Mouse (Mus musculus): ENCODE data around the gene Ccdc28b.

The Ccdc28b gene

GRCm38 (mm10) chr4:129623681-129624091 is at the start of gene Ccdc28b:
Gene Ccdc28b (minus strand): TSS chr4:129623947.
- DNase-seq (ENCODE audit: low read depth, low spot score): no peak

- no peak for DNase-seq (ENCODE audit: low read depth, low spot score)
Measured at GRCm38 (mm10) chr4:129672878-129673449, 49.2 kb upstream of the Ccdc28b start.

GRCm38 (mm10) chr4:129672083-129672877 is 48.5 kb upstream of the Ccdc28b start, which contains the start of gene Kpna6:
Gene Kpna6 (minus strand): TSS chr4:129672767.
- DNase-seq (ENCODE audit: low read depth, low spot score): peak; percentile 88

DNA sequence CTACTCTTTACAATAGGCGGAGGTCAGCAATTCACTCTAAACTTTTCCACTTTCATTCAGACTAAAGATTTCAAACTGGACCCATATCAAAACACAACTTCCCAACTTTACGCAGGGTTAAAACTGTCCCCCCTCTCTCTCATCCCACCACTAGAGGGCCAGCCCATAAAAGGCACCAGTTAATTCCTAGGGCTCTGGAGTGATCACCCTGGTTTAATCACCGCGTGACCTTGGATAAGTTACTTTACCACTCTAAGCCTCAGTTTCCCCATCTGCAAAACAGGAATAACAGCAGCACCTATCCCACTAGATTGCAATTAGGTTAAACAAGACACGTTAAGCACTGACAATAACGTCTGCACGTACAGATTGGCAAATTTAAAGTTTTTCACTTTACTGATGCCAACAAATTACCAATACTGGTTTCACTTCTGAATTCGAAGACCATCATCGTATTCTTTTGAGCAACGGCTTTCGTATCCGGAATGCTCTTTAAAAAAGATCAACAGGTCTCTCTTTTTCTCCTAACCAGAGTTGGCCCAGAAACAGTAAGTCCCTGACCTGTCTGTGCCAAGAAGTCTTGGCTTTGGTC is 47.8 kb upstream of the Ccdc28b start:
- DNase-seq (ENCODE audit: low read depth, low spot score): peak; percentile 53

- no peak for DNase-seq (ENCODE audit: low read depth, low spot score)
Measured at GRCm38 (mm10) chr4:129662255-129662813, 38.6 kb upstream of the Ccdc28b start.

GRCm38 (mm10) chr4:129661584-129661983 is 37.8 kb upstream of the Ccdc28b start:
- DNase-seq (ENCODE audit: low read depth, low spot score): no peak

GRCm38 (mm10) chr4:129654770-129655169 is 31.0 kb upstream of the Ccdc28b start:
- no peak for DNase-seq (ENCODE audit: low read depth, low spot score)

DNA sequence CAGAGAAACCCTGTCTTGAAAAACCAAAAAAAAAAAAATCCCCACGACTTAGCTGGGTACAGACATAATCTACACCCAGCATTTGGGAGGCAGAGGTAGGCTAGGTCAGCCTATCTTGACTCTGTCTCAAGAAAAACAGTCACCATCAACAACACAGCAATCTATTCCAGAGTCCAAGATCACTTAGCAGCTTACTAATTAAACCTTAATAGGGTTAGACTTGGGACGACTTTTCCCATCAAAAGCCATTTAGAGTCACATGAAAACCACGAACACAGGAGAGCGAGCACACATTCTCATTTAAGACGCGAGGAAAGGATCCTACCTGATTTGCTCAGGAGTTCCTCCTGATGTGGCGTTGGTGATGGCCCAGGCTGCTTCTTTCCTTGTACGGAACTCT is 26.6 kb upstream of the Ccdc28b start:
- DNase-seq (ENCODE audit: low read depth, low spot score): no peak

GRCm38 (mm10) chr4:129648656-129649055 is 24.9 kb upstream of the Ccdc28b start:
- DNase-seq (ENCODE audit: low read depth, low spot score): no peak

- no peak for DNase-seq (ENCODE audit: low read depth, low spot score)
Measured at GRCm38 (mm10) chr4:129645204-129645603, 21.5 kb upstream of the Ccdc28b start.

DNA sequence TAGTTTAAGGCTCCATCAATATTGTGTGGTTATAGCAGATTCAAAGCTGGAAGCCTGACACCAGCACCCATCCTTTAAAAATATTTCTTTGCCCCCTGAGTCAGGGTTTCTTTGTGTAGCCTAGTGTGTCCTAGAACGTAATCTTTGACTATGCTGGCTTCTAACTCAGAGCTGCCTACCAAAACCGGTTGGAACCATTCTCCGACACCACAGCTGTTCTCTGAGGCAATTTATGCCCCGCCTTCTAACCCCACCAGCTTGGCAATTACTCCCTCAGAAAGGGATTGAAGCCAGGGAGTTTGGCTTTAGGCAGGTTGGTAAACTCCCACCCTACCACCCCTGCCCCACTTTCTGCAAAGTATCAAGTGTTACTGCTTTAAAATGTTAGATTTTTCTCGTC is 18.0 kb upstream of the Ccdc28b start:
- no peak for DNase-seq (ENCODE audit: low read depth, low spot score)

DNA sequence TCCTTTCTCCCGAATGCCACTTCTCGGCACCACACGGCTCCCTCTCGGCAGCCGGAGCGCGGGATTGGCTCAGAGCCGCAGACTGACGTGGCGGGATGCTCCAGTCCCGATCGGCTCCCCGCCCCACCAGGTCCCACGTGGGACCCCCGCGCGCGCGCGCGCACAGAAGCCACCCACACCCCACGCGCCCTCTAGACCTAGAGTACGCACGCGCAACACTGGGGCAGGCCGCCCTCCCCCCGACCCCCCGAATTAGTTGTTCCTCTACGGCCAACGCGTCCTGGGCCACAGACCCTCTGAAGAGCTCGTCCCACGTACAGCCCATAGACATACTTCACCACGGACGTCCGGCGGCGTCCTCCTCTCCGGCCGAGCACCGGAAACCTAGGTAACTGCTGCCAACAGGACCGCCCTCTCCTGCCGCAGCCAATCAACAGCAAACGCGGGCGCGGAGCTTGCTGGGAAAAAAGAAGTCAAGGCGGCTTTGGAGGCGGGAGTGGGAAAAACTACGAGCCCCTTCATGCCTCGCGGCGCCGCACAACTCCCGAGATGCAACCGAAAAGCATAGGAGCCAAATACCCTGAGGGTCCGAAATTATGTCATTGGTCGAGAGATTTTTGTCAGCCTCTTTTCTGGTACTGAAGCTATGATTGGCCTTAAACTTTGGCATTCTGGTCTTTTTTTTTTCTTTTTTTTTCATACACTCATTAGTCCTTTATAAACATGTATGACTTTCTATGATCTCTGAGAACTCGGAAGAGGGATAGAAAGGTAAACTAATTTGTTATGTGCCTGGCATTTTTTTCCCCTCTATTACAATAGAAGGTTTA is 17.1 kb upstream of the Ccdc28b start, which contains the start of gene Txlna:
Gene Txlna, minus strand, starts transcription at position 428 of the 830 bp plus-strand sequence.
- DNase-seq (ENCODE audit: low read depth, low spot score): peak; percentile 99

DNA sequence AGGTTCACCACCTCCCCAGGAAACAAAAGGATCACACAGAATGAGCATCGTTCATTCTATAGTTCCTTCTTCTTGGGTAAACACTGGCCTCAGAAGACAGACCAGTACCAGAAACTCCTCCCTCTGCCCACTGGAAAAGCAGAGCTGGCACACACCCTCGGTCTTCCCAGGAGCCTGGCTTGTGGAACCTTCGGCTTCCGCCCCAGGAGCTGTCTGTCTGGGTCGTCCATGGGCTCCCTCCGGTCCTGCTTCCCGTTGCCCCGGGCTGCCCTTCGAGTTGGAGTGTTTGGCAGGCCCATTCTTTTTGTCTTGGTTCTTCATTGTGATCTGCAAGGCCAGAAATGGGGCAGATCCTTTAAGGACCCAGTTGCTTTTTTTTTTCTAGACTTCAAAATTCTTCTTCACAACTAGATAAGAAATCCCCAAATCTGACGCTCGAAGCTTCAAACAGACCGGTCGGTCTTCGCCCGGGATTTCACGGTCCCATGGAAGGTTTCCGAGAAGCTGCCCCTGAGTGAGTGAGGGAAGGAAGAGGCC is 16.4 kb upstream of the Ccdc28b start:
- DNase-seq (ENCODE audit: low read depth, low spot score): no peak

GRCm38 (mm10) chr4:129639221-129639620 is 15.5 kb upstream of the Ccdc28b start:
- DNase-seq (ENCODE audit: low read depth, low spot score): no peak

DNA sequence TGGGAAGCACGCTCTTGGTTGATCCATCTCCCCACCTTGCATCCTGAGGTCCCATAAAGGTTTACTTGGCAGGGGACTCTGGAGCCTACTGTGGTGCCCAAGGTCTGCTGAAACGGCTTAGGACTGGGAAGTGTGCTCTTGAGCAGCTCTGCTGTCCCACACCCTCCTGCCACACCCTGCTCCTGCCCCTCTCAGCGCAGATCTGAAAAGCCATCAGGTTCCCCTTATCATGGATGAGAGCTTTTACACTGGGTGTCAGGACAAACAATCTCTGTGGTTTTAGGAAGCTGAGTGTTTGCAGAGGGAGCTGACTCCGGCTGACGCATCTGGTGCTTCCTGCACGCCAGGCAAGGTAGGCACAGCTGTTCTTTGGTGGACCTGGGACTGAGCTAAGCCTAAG is 10.1 kb upstream of the Ccdc28b start:
- DNase-seq (ENCODE audit: low read depth, low spot score): no peak

- DNase-seq (ENCODE audit: low read depth, low spot score): no peak
Measured at GRCm38 (mm10) chr4:129631867-129632266, 8.1 kb upstream of the Ccdc28b start.

DNA sequence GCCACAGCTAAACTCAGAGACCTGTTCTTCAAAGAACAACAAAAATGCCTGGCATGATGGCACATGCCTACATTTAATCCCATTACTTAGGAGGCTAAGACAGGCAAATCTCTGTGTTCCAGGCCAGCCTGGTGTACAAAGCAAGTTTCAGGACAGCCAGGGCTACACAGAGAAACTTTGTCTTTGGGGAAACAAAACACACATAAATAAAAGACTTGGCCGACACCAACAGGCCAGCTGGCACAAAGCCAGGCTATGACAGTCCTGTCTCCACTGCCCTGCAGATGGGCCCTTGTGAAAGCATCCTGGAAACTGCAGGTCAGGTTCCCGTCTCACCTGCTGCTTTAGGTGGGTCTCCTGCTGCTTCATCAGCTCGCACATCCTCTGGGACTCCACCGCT is 7.2 kb upstream of the Ccdc28b start:
- DNase-seq (ENCODE audit: low read depth, low spot score): no peak

DNA sequence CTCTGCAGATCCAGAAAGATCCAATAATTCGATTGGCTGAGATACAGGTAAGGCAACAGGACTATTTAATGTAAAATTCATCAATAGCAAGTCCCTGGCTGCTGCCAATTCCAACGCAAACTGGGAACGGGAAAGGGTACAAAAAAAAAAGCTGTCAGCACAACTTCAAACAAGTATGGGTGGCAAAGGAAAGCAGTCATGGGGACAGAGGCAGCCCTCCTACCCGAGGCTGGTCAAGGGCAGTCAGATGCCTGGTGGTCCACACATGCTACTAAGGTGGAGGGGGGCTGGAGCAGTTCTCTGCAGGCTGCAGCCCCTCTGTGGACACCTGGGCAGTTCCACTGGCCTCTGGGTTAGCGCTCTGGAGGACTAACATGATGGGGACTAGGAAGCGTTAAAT is 2.3 kb upstream of the Ccdc28b start:
- DNase-seq (ENCODE audit: low read depth, low spot score): no peak

DNA sequence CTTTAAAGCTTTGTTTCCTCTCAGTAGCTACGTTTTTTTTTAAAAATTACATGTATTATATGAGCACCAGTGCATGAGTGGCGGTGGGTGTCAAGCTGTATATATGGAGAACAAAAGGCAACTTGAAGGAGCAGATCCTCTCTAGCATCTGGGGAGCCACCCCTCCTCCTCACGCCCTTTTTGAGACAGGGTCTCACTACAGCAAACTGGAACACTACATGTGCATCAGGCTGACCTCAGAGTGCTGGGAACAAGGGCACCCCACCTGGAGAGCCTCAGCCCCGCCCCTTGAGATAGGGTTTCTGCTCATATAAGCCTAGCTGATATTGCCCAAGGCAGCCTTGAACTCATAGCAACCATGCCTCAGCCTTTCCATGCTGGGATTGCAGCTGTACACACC is 1.7 kb upstream of the Ccdc28b start:
- no peak for DNase-seq (ENCODE audit: low read depth, low spot score)

GRCm38 (mm10) chr4:129625029-129625370 is 1.3 kb upstream of the Ccdc28b start:
- no peak for DNase-seq (ENCODE audit: low read depth, low spot score)

DNA sequence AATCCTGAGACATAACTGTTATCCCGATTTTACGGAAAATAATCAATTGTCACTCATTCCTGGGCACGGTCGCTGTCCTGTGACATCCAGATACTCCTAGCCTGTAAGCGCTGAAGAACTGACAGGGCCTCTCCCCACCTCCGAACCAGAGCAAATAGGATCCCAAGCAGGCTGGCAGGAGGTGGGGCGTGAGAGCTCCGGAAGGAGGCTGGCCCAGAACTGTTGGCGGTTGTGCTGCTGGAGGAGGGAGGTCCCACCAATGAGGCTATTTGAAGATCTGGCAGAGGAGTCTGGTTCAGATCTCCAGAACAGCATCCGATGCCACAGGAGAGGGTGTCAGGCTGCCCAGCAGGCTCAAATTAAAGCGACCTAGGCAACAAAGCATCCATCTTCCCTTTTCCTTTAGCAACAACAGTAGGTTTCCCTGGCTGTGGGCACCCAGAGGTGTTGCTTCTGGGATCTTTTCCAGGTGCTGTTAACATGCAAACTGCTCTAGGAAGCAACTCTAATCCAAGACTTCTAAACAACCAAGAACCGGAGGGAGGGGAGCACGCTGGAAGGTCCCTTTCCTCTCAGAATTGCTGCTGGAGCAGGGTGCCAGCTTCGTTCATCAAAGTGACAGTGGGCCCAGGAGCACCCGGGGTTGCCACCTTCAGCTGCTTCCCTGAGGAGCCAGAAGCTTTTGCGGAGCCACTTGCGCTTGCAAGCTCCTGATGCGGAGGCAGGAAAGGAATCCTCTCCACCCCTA is 708 bp upstream of the Ccdc28b start:
- peak; percentile 80 for DNase-seq (ENCODE audit: low read depth, low spot score)
